Mouse (Mus musculus) brown adipose tissue, adult 24 weeks (tissue): ENCODE measurements around the gene 5730455P16Rik. TPM values are rescaled to one million over a fixed set of nuclear protein-coding genes. Genes with fewer than 3 reads are reported as not detected.
"Not testable (repeated sequence)": the region's sequence is repeated elsewhere in the genome, so short reads cannot be mapped to it uniquely, and the experiment has no call there.

Experiments used
- H3K27ac ChIP-seq: fragments of 200-500 bp; replicated peaks from 2 replicates; pipeline ENCODE4 v1.5.1; 2012; ENCODE audit warnings: low read depth, mild to moderate bottlenecking, low read length
- H3K4me1 ChIP-seq: fragments of 200-500 bp; 2 replicates; pipeline ENCODE4 v1.6.1; 2012; ENCODE audit warnings: low read length, mixed read lengths; ENCODE audit not compliant: control insufficient read depth, insufficient read depth, insufficient read length
- H3K4me3 ChIP-seq: fragments of 200-500 bp; 2 replicates; pipeline ENCODE4 v1.5.1; 2012; ENCODE audit warnings: low read depth, mild to moderate bottlenecking, low read length, moderate library complexity; ENCODE audit not compliant: insufficient read depth
- polyA plus RNA-seq: library from polyadenylated mRNA; stranded (reverse); fragments of >200 nt; gene quantifications from 2 replicates; pipeline ENCODE4 v1.2.4, GENCODE M21; 2012; ENCODE audit not compliant: missing spikeins, insufficient read depth, insufficient read length

The 5730455P16Rik gene
- 18.2 and 19.7 TPM in 2 replicates for polyA plus RNA-seq

GRCm38 (mm10) chr11:80377712-80378451, at the start of gene 5730455P16Rik:
TSS of gene 5730455P16Rik (minus strand) at chr11:80378034.
- Histone ChIP-seq H3K27ac (0 out of 2 replicates have a peak within 1 kb of the TSS, but pooled peaks have one; percentile 15), H3K4me1 (no peaks in the 10 kb centered on the region), H3K4me3 (peak within 1 kb of the TSS; percentile 100)

- not testable (repeated sequence) for H3K4me1 ChIP-seq, H3K27ac ChIP-seq, H3K4me3 ChIP-seq
Measured at GRCm38 (mm10) chr11:80426029-80426813, 48.4 kb upstream of the 5730455P16Rik start.

GRCm38 (mm10) chr11:80425247-80425778, 47.5 kb upstream of the 5730455P16Rik start:
- H3K27ac ChIP-seq, result no peak overlapping the region
- H3K4me3 ChIP-seq, result no peak overlapping the region
- H3K4me1 ChIP-seq, result peaks cover 4% of the 10 kb centered on the region

GRCm38 (mm10) chr11:80424691-80425090, 46.9 kb upstream of the 5730455P16Rik start:
- Histone ChIP-seq H3K4me1 (peaks cover under 1% of the 10 kb centered on the region), H3K27ac (no peak overlapping the region), H3K4me3 (no peak overlapping the region)

- no peak overlapping the region for H3K27ac ChIP-seq
- no peak overlapping the region for H3K4me3 ChIP-seq
- no peaks in the 10 kb centered on the region for H3K4me1 ChIP-seq
Measured at GRCm38 (mm10) chr11:80421421-80422047, 43.7 kb upstream of the 5730455P16Rik start.

- no peaks in the 10 kb centered on the region for H3K4me1 ChIP-seq
- no peak overlapping the region for H3K27ac ChIP-seq
- H3K4me3 ChIP-seq, result no peak overlapping the region
Measured at GRCm38 (mm10) chr11:80420202-80420984, 42.6 kb upstream of the 5730455P16Rik start.

GRCm38 (mm10) chr11:80419743-80420142, 41.9 kb upstream of the 5730455P16Rik start:
- no peak overlapping the region for H3K4me3 ChIP-seq
- no peaks in the 10 kb centered on the region for H3K4me1 ChIP-seq
- no peak overlapping the region for H3K27ac ChIP-seq

GRCm38 (mm10) chr11:80417085-80417484, 39.3 kb upstream of the 5730455P16Rik start:
- no peak overlapping the region for H3K27ac ChIP-seq
- H3K4me3 ChIP-seq, result no peak overlapping the region
- H3K4me1 ChIP-seq, result no peaks in the 10 kb centered on the region

GRCm38 (mm10) chr11:80410377-80410776, 32.5 kb upstream of the 5730455P16Rik start:
- no peak overlapping the region for H3K4me3 ChIP-seq
- no peaks in the 10 kb centered on the region for H3K4me1 ChIP-seq
- no peak overlapping the region for H3K27ac ChIP-seq

GRCm38 (mm10) chr11:80407878-80408277, 30.0 kb upstream of the 5730455P16Rik start:
- not testable (repeated sequence) for H3K4me3 ChIP-seq, H3K4me1 ChIP-seq, H3K27ac ChIP-seq

- Histone ChIP-seq H3K4me3 (no peak overlapping the region), H3K4me1 (no peaks in the 10 kb centered on the region), H3K27ac (no peak overlapping the region)
Measured at GRCm38 (mm10) chr11:80396617-80397016, 18.8 kb upstream of the 5730455P16Rik start.

- Histone ChIP-seq H3K4me3 (no peak overlapping the region), H3K27ac (no peak overlapping the region), H3K4me1 (no peaks in the 10 kb centered on the region)
Measured at GRCm38 (mm10) chr11:80395930-80396329, 18.1 kb upstream of the 5730455P16Rik start.

- H3K4me3 ChIP-seq, result no peak overlapping the region
- H3K27ac ChIP-seq, result no peak overlapping the region
- no peaks in the 10 kb centered on the region; the same call in 1 of the 2 replicates for H3K4me1 ChIP-seq
Measured at GRCm38 (mm10) chr11:80391407-80392120, 13.7 kb upstream of the 5730455P16Rik start.

GRCm38 (mm10) chr11:80389885-80390284, 12.1 kb upstream of the 5730455P16Rik start:
- H3K4me1 ChIP-seq, result peaks cover 4% of the 10 kb centered on the region; the same call in 1 of the 2 replicates
- H3K27ac ChIP-seq, result no peak overlapping the region
- no peak overlapping the region for H3K4me3 ChIP-seq
